Mouse (Mus musculus) ES-E14 (cell line): ENCODE results near the gene Castor1.

Source experiments
- CHD2 ChIP-seq: IDR thresholded peaks from 2 replicates; pipeline ENCODE4 v1.6.1; 2014; ENCODE audit warnings: mild to moderate bottlenecking, low read depth, low read length, inconsistent platforms
- HCFC1 ChIP-seq: IDR thresholded peaks from 2 replicates; pipeline ENCODE4 v1.6.1; 2012; ENCODE audit warnings: low read length, inconsistent platforms, borderline replicate concordance; ENCODE audit not compliant: insufficient read depth
- ZC3H11A ChIP-seq: IDR thresholded peaks from 2 replicates; pipeline ENCODE4 v1.6.1; 2012; ENCODE audit warnings: low read depth, mild to moderate bottlenecking, inconsistent platforms, low read length, borderline replicate concordance
- ZNF384 ChIP-seq: IDR thresholded peaks from 2 replicates; pipeline ENCODE4 v1.6.1; 2012; ENCODE audit warnings: low read depth, low read length, inconsistent platforms

GRCm38 (mm10) chr11:4205951-4206350 is 12.1 kb upstream of the Castor1 start:
- TF ChIP-seq ZNF384 (no peak), CHD2 (no peak), ZC3H11A (no peak), HCFC1 (no peak)
